14 mouse cellular contexts compared by ENCODE assay signal in the genomic region with DNA sequence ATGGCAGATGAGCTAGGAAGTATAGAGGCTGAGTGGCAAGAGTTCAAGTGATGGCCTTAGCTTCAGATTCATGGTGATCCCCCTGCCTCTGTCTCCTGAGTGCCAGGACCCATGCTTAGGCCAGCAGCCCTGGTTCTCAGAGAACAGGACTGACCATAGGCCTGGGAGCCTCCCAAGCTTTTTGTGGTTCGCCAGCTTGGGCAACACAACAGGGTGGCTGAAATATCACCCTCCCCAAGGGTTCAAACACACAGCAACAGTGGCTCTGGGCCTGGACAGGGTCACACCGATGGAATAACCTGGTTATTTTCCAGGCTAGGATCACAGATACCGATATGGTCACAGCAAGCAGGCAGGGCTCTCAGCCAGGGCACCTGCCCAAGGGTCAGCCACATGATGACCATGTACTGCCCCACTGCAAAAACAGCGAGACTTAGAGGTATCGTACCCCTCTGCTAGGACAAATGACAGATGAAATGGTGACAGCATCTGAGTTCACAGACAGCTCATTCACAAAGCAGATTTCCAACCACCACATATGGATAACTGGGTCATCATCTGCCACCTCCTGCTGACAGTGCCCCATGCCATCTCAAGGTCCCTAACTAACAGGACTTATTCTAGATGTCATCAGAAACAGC. TPM values are rescaled to one million over a fixed set of nuclear protein-coding genes. Genes with fewer than 3 reads are reported as not detected.
DNase-seq lines count a peak whose midpoint lies in the region; ATAC-seq and TF ChIP-seq lines count a peak whose summit lies in the region.
"Had no signal": no experiment of that assay in that cellular context is flagged by ENCODE, and none has a peak within 500 bp of the region (broad histone marks: within the 10 kb centered on the region; RNA-seq: fewer than 3 reads in every experiment).

No protein-coding gene starts in this region.

- no peak overlapping the region for H3K4me3 ChIP-seq in hindbrain, postnatal 0 days (ENCODE audit: low read length)
- H3K4me3 ChIP-seq in hindbrain, embryonic 14.5 days (replicated peaks; ENCODE audit: low read length), result no peak overlapping the region
- H3K4me3 ChIP-seq in neural tube, embryonic 13.5 days, result no peak overlapping the region
- no peak overlapping the region for H3K4me3 ChIP-seq in stomach, embryonic 16.5 days (replicated peaks; ENCODE audit: low read length)
- H3K4me3 ChIP-seq: embryonic facial prominence, embryonic 12.5 days; limb, embryonic 12.5 days had no signal

- 0 out of 2 replicates have a peak, but pooled peaks cover 3% of the 10 kb centered on the region for H3K4me1 ChIP-seq in hindbrain, postnatal 0 days (ENCODE audit: insufficient read depth, low read length)
- H3K4me1 ChIP-seq in hindbrain, embryonic 14.5 days (replicated peaks; ENCODE audit: control insufficient read depth, insufficient read depth, low read length), result 0 out of 2 replicates have a peak, but pooled peaks cover 8% of the 10 kb centered on the region
- H3K4me1 ChIP-seq in neural tube, embryonic 13.5 days (replicated peaks), result peaks cover 56% of the 10 kb centered on the region
- H3K4me1 ChIP-seq in stomach, embryonic 16.5 days (ENCODE audit: control insufficient read depth, insufficient read depth, low read length), result peaks cover 17% of the 10 kb centered on the region

- no peaks in the 10 kb centered on the region for H3K27me3 ChIP-seq in hindbrain, postnatal 0 days (ENCODE audit: insufficient read depth, low read length)
- H3K27me3 ChIP-seq in hindbrain, embryonic 14.5 days (ENCODE audit: control insufficient read depth, insufficient read depth, low read length), result no peaks in the 10 kb centered on the region
- H3K27me3 ChIP-seq in neural tube, embryonic 13.5 days, result no peaks in the 10 kb centered on the region
- H3K27me3 ChIP-seq in stomach, embryonic 16.5 days (ENCODE audit: control insufficient read depth, insufficient read depth, low read length), result no peaks in the 10 kb centered on the region
- H3K27me3 ChIP-seq: embryonic facial prominence, embryonic 12.5 days; limb, embryonic 12.5 days had no signal

- DNase-seq in cerebellum, postnatal 4 days (ENCODE audit: low spot score in 2 of 2), result no peak
- no peak for DNase-seq in hindbrain, postnatal 0 days (ENCODE audit: low spot score)
- DNase-seq in hindbrain, embryonic 14.5 days (ENCODE audit: low spot score), result no peak
- DNase-seq in neural tube, embryonic 10.5 days (ENCODE audit: extremely low spot score, low spot score), result no peak
- DNase-seq in thymus, postnatal 4 days, result no peak
- DNase-seq: B cell, adult 2 months; heart, postnatal 4 days; lung, postnatal 10 days had no signal

- whole genome bisulfite sequencing in hindbrain, postnatal 0 days, result 79% methylated on average over 5 of the region's 5 CpGs
- WGBS in hindbrain, embryonic 14.5 days, result 95% methylated on average over 5 of the region's 5 CpGs
- WGBS in neural tube, embryonic 13.5 days, result 94% methylated on average over 5 of the region's 5 CpGs
- 94% methylated on average over 5 of the region's 5 CpGs for WGBS in stomach, embryonic 16.5 days

- no peaks in the 10 kb centered on the region; the same call in 1 of the 2 replicates for H3K36me3 ChIP-seq in hindbrain, postnatal 0 days (ENCODE audit: insufficient read depth, low read length)
- peaks cover 29% of the 10 kb centered on the region for H3K36me3 ChIP-seq in hindbrain, embryonic 14.5 days (replicated peaks; ENCODE audit: control insufficient read depth, insufficient read depth)
- H3K36me3 ChIP-seq in neural tube, embryonic 13.5 days, result peaks cover 37% of the 10 kb centered on the region
- H3K36me3 ChIP-seq in stomach, embryonic 16.5 days (ENCODE audit: control insufficient read depth, insufficient read depth, low read length), result no peaks in the 10 kb centered on the region

- H3K27ac ChIP-seq in hindbrain, postnatal 0 days, result no peak overlapping the region
- no peak overlapping the region for H3K27ac ChIP-seq in hindbrain, embryonic 14.5 days
- H3K27ac ChIP-seq in neural tube, embryonic 13.5 days (replicated peaks), result no peak overlapping the region
- no peak overlapping the region for H3K27ac ChIP-seq in stomach, embryonic 16.5 days (ENCODE audit: low read length)
- H3K27ac ChIP-seq: embryonic facial prominence, embryonic 12.5 days; limb, embryonic 12.5 days had no signal

- no peak overlapping the region for H3K4me2 ChIP-seq in hindbrain, postnatal 0 days (ENCODE audit: low read depth, low read length)
- H3K4me2 ChIP-seq in hindbrain, embryonic 14.5 days (replicated peaks), result no peak overlapping the region
- no peak overlapping the region for H3K4me2 ChIP-seq in neural tube, embryonic 13.5 days
- H3K4me2 ChIP-seq in stomach, embryonic 16.5 days (ENCODE audit: low read depth, low read length), result no peak overlapping the region
- H3K4me2 ChIP-seq: embryonic facial prominence, embryonic 12.5 days; limb, embryonic 12.5 days had no signal

- 0 out of 2 replicates have a peak overlapping the region, but pooled peaks have one; percentile 13 for H3K9ac ChIP-seq in hindbrain, postnatal 0 days (replicated peaks; ENCODE audit: low read length)
- H3K9ac ChIP-seq in hindbrain, embryonic 14.5 days, result no peak overlapping the region
- peak overlapping the region; percentile 51 for H3K9ac ChIP-seq in neural tube, embryonic 13.5 days
- peak overlapping the region; percentile 1; the same call in 1 of the 2 replicates for H3K9ac ChIP-seq in stomach, embryonic 16.5 days (ENCODE audit: low read length)
- H3K9ac ChIP-seq: embryonic facial prominence, embryonic 12.5 days; limb, embryonic 12.5 days had no signal

- no peaks in the 10 kb centered on the region for H3K9me3 ChIP-seq in hindbrain, postnatal 0 days (ENCODE audit: low read length)
- no peaks in the 10 kb centered on the region for H3K9me3 ChIP-seq in hindbrain, embryonic 14.5 days (ENCODE audit: control insufficient read depth, low read length)
- H3K9me3 ChIP-seq in neural tube, embryonic 13.5 days, result no peaks in the 10 kb centered on the region
- no peaks in the 10 kb centered on the region for H3K9me3 ChIP-seq in stomach, embryonic 16.5 days (replicated peaks; ENCODE audit: control insufficient read depth, low read length)
- H3K9me3 ChIP-seq: embryonic facial prominence, embryonic 12.5 days; limb, embryonic 12.5 days had no signal

- no peak for TF ChIP-seq CTCF in hindbrain, postnatal 0 days (IDR thresholded peaks at IDR 0.05; ENCODE audit: low read depth)

- ATAC-seq in cerebellum, adult (ENCODE audit: insufficient number of reproducible peaks, low FRiP score, low TSS enrichment), result peak; percentile 15; the same call in 1 of the 2 replicates
- ATAC-seq in hindbrain, postnatal 0 days, result no peak
- no peak for ATAC-seq in hindbrain, embryonic 14.5 days (ENCODE audit: low FRiP score)
- no peak for ATAC-seq in neural tube, embryonic 13.5 days (ENCODE audit: low read depth)
- ATAC-seq in stomach, embryonic 16.5 days (ENCODE audit: insufficient read depth, low FRiP score), result no peak
- ATAC-seq: forebrain, embryonic 16.5 days had no signal

RNA-seq across cellular contexts. Expression of gene Sh3gl1, which starts 8.5 kb away (rescaled TPM):
- total RNA-seq in hindbrain, postnatal 0 days (2014; rRNA removed), result 76.0 and 79.5 TPM in 2 replicates
- 84.5 and 87.6 TPM in 2 replicates for polyA plus RNA-seq in hindbrain, postnatal 0 days (2015; fragmentation: Nextera tagmentation; extraction: Ambion mirVana)
- 91.1 and 94.1 TPM in 2 replicates for polyA plus RNA-seq in hindbrain, embryonic 14.5 days (2014; fragmentation: Nextera tagmentation; extraction: Ambion mirVana)
- polyA plus RNA-seq in neural tube, embryonic 13.5 days (2015; fragmentation: Nextera tagmentation; extraction: Ambion mirVana), result 112 and 114 TPM in 2 replicates
- 145 and 154 TPM in 2 replicates for polyA plus RNA-seq in stomach, embryonic 16.5 days (2015; fragmentation: Nextera tagmentation; extraction: Ambion mirVana)

RNA-seq across cellular contexts. Expression of gene Chaf1a, which starts 12.3 kb away (rescaled TPM):
- total RNA-seq in hindbrain, postnatal 0 days (2014; rRNA removed), result 5.8 and 6.1 TPM in 2 replicates
- polyA plus RNA-seq in hindbrain, postnatal 0 days (2015; fragmentation: Nextera tagmentation; extraction: Ambion mirVana), result 4.5 and 5.3 TPM in 2 replicates
- polyA plus RNA-seq in hindbrain, embryonic 14.5 days (2014; fragmentation: Nextera tagmentation; extraction: Ambion mirVana), result 3.1 and 3.6 TPM in 2 replicates
- 6.3 and 8.0 TPM in 2 replicates for polyA plus RNA-seq in neural tube, embryonic 13.5 days (2015; fragmentation: Nextera tagmentation; extraction: Ambion mirVana)
- 16.3 and 17.8 TPM in 2 replicates for polyA plus RNA-seq in stomach, embryonic 16.5 days (2015; fragmentation: Nextera tagmentation; extraction: Ambion mirVana)

RNA-seq across cellular contexts. Expression of gene Mpnd, which starts 22.4 kb away (rescaled TPM):
- total RNA-seq in hindbrain, postnatal 0 days (2014; rRNA removed), result 185 and 186 TPM in 2 replicates
- 106 and 107 TPM in 2 replicates for polyA plus RNA-seq in hindbrain, postnatal 0 days (2015; fragmentation: Nextera tagmentation; extraction: Ambion mirVana)
- 146 and 151 TPM in 2 replicates for polyA plus RNA-seq in hindbrain, embryonic 14.5 days (2014; fragmentation: Nextera tagmentation; extraction: Ambion mirVana)
- 156 and 174 TPM in 2 replicates for polyA plus RNA-seq in neural tube, embryonic 13.5 days (2015; fragmentation: Nextera tagmentation; extraction: Ambion mirVana)
- 52.0 and 60.7 TPM in 2 replicates for polyA plus RNA-seq in stomach, embryonic 16.5 days (2015; fragmentation: Nextera tagmentation; extraction: Ambion mirVana)

RNA-seq across cellular contexts. Expression of gene Stap2, which starts 22.5 kb away (rescaled TPM):
- 5.4 and 5.9 TPM in 2 replicates for total RNA-seq in hindbrain, postnatal 0 days (2014; rRNA removed)
- 4.3 and 4.6 TPM in 2 replicates for polyA plus RNA-seq in hindbrain, postnatal 0 days (2015; fragmentation: Nextera tagmentation; extraction: Ambion mirVana)
- polyA plus RNA-seq in hindbrain, embryonic 14.5 days (2014; fragmentation: Nextera tagmentation; extraction: Ambion mirVana), result 5.6 and 6.0 TPM in 2 replicates
- 6.4 and 7.4 TPM in 2 replicates for polyA plus RNA-seq in neural tube, embryonic 13.5 days (2015; fragmentation: Nextera tagmentation; extraction: Ambion mirVana)
- 41.2 and 53.7 TPM in 2 replicates for polyA plus RNA-seq in stomach, embryonic 16.5 days (2015; fragmentation: Nextera tagmentation; extraction: Ambion mirVana)

RNA-seq across cellular contexts. Expression of gene Fsd1, which starts 41.6 kb away (rescaled TPM):
- total RNA-seq in hindbrain, postnatal 0 days (2014; rRNA removed), result 136 and 140 TPM in 2 replicates
- polyA plus RNA-seq in hindbrain, postnatal 0 days (2015; fragmentation: Nextera tagmentation; extraction: Ambion mirVana), result 178 and 193 TPM in 2 replicates
- polyA plus RNA-seq in hindbrain, embryonic 14.5 days (2014; fragmentation: Nextera tagmentation; extraction: Ambion mirVana), result 167 and 175 TPM in 2 replicates
- polyA plus RNA-seq in neural tube, embryonic 13.5 days (2015; fragmentation: Nextera tagmentation; extraction: Ambion mirVana), result 145 and 165 TPM in 2 replicates
- 9.9 and 13.9 TPM in 2 replicates for polyA plus RNA-seq in stomach, embryonic 16.5 days (2015; fragmentation: Nextera tagmentation; extraction: Ambion mirVana)
